Mouse (Mus musculus): ENCODE data around the gene Prss16. TPM values are rescaled to one million over a fixed set of nuclear protein-coding genes. Genes with fewer than 3 reads are reported as not detected.

Prss16 gene
- 0.24 and 0.66 TPM in 2 replicates for polyA plus RNA-seq (2014; fragmentation: Nextera tagmentation; extraction: Ambion mirVana)

GRCm38 (mm10) chr13:22009642-22010041 is at the start of gene Prss16:
Prss16 (minus strand) TSS chr13:22009742.
- Histone ChIP-seq H3K27ac (ENCODE audit: low read depth, low read length) (no peak within 1 kb of the TSS), H3K4me3 (ENCODE audit: low read depth, low read length) (no peak within 1 kb of the TSS), H3K4me2 (no peak within 1 kb of the TSS), H3K9ac (ENCODE audit: low read depth, low read length) (no peak within 1 kb of the TSS), H3K27me3 (ENCODE audit: control insufficient read depth, insufficient read depth, low read length) (peaks cover 85% of the 10 kb centered on the region), H3K9me3 (replicated peaks; ENCODE audit: control insufficient read depth, low read length) (no peaks in the 10 kb centered on the region), H3K36me3 (ENCODE audit: control insufficient read depth, insufficient read depth, low read length) (no peaks in the 10 kb centered on the region), H3K4me1 (ENCODE audit: control insufficient read depth, insufficient read depth, low read length) (peaks cover 17% of the 10 kb centered on the region)
- WGBS (ENCODE audit: insufficient replicate concordance): 43% methylated on average over 7 of the region's 7 CpGs
- ATAC-seq (replicated peaks; ENCODE audit: insufficient number of reproducible peaks, low FRiP score, low TSS enrichment): no peak

GRCm38 (mm10) chr13:22053754-22054153 is 44.2 kb upstream of the Prss16 start:
- H3K9me3 ChIP-seq (replicated peaks; ENCODE audit: control insufficient read depth, low read length): no peaks in the 10 kb centered on the region
- H3K4me2 ChIP-seq: no peak overlapping the region
- H3K27me3 ChIP-seq (ENCODE audit: control insufficient read depth, insufficient read depth, low read length): no peaks in the 10 kb centered on the region
- H3K4me3 ChIP-seq (ENCODE audit: low read depth, low read length): no peak overlapping the region
- no peak overlapping the region for H3K9ac ChIP-seq (ENCODE audit: low read depth, low read length)
- no peaks in the 10 kb centered on the region for H3K36me3 ChIP-seq (ENCODE audit: control insufficient read depth, insufficient read depth, low read length)
- no peak overlapping the region for H3K27ac ChIP-seq (ENCODE audit: low read depth, low read length)
- H3K4me1 ChIP-seq (ENCODE audit: control insufficient read depth, insufficient read depth, low read length): 0 out of 2 replicates have a peak, but pooled peaks cover 3% of the 10 kb centered on the region
- ATAC-seq (replicated peaks; ENCODE audit: insufficient number of reproducible peaks, low FRiP score, low TSS enrichment): no peak
- 88% methylated on average over 1 of the region's 1 CpGs for WGBS (ENCODE audit: insufficient replicate concordance)

- no peaks in the 10 kb centered on the region for H3K27me3 ChIP-seq (ENCODE audit: control insufficient read depth, insufficient read depth, low read length)
- H3K36me3 ChIP-seq (ENCODE audit: control insufficient read depth, insufficient read depth, low read length): no peaks in the 10 kb centered on the region
- peak overlapping the region; percentile 76 for H3K9ac ChIP-seq (ENCODE audit: low read depth, low read length)
- 0 out of 2 replicates have a peak, but pooled peaks cover 3% of the 10 kb centered on the region for H3K4me1 ChIP-seq (ENCODE audit: control insufficient read depth, insufficient read depth, low read length)
- 11% methylated on average over 5 of the region's 5 CpGs for WGBS (ENCODE audit: insufficient replicate concordance)
- H3K4me2 ChIP-seq: peak overlapping the region; percentile 74
- peak overlapping the region; percentile 85 for H3K27ac ChIP-seq (ENCODE audit: low read depth, low read length)
- peak overlapping the region; percentile 60 for H3K4me3 ChIP-seq (ENCODE audit: low read depth, low read length)
- ATAC-seq (replicated peaks; ENCODE audit: insufficient number of reproducible peaks, low FRiP score, low TSS enrichment): no peak
- no peaks in the 10 kb centered on the region for H3K9me3 ChIP-seq (replicated peaks; ENCODE audit: control insufficient read depth, low read length)
These were observed 41.9 kb upstream of the Prss16 start for GRCm38 (mm10) chr13:22051523-22051859.

GRCm38 (mm10) chr13:22050591-22051522 is 41.3 kb upstream of the Prss16 start:
- peak overlapping the region; percentile 85 for H3K27ac ChIP-seq (ENCODE audit: low read depth, low read length)
- WGBS (ENCODE audit: insufficient replicate concordance): under 1% methylated on average over 52 of the region's 52 CpGs
- peak overlapping the region; percentile 76 for H3K9ac ChIP-seq (ENCODE audit: low read depth, low read length)
- 0 out of 2 replicates have a peak, but pooled peaks cover 3% of the 10 kb centered on the region for H3K4me1 ChIP-seq (ENCODE audit: control insufficient read depth, insufficient read depth, low read length)
- H3K4me3 ChIP-seq (ENCODE audit: low read depth, low read length): peak overlapping the region; percentile 60
- no peaks in the 10 kb centered on the region for H3K36me3 ChIP-seq (ENCODE audit: control insufficient read depth, insufficient read depth, low read length)
- peak overlapping the region; percentile 74 for H3K4me2 ChIP-seq
- peak; percentile 96 for ATAC-seq (replicated peaks; ENCODE audit: insufficient number of reproducible peaks, low FRiP score, low TSS enrichment)
- H3K9me3 ChIP-seq (replicated peaks; ENCODE audit: control insufficient read depth, low read length): no peaks in the 10 kb centered on the region
- no peaks in the 10 kb centered on the region for H3K27me3 ChIP-seq (ENCODE audit: control insufficient read depth, insufficient read depth, low read length)

- Histone ChIP-seq H3K4me3 (ENCODE audit: low read depth, low read length) (peak overlapping the region; percentile 60), H3K4me2 (peak overlapping the region; percentile 74), H3K9ac (ENCODE audit: low read depth, low read length) (peak overlapping the region; percentile 49; the same call in 1 of the 2 replicates), H3K4me1 (ENCODE audit: control insufficient read depth, insufficient read depth, low read length) (0 out of 2 replicates have a peak, but pooled peaks cover 3% of the 10 kb centered on the region), H3K27ac (ENCODE audit: low read depth, low read length) (peak overlapping the region; percentile 85), H3K36me3 (ENCODE audit: control insufficient read depth, insufficient read depth, low read length) (no peaks in the 10 kb centered on the region), H3K27me3 (ENCODE audit: control insufficient read depth, insufficient read depth, low read length) (no peaks in the 10 kb centered on the region), H3K9me3 (replicated peaks; ENCODE audit: control insufficient read depth, low read length) (no peaks in the 10 kb centered on the region)
- 1% methylated on average over 14 of the region's 14 CpGs for WGBS (ENCODE audit: insufficient replicate concordance)
- 0 out of 2 replicates have a peak, but pooled peaks have one; percentile 5 for ATAC-seq (replicated peaks; ENCODE audit: insufficient number of reproducible peaks, low FRiP score, low TSS enrichment)
These were observed 40.3 kb upstream of the Prss16 start for GRCm38 (mm10) chr13:22049737-22050440.

GRCm38 (mm10) chr13:22049041-22049440 is 39.5 kb upstream of the Prss16 start:
- WGBS (ENCODE audit: insufficient replicate concordance): 81% methylated on average over 2 of the region's 2 CpGs
- no peak for ATAC-seq (replicated peaks; ENCODE audit: insufficient number of reproducible peaks, low FRiP score, low TSS enrichment)
- H3K9ac ChIP-seq (ENCODE audit: low read depth, low read length): no peak overlapping the region

GRCm38 (mm10) chr13:22045311-22045710 is 35.8 kb upstream of the Prss16 start:
- no peaks in the 10 kb centered on the region for H3K9me3 ChIP-seq (replicated peaks; ENCODE audit: control insufficient read depth, low read length)
- 45% methylated on average over 2 of the region's 2 CpGs for WGBS (ENCODE audit: insufficient replicate concordance)
- peaks cover 9% of the 10 kb centered on the region for H3K4me1 ChIP-seq (ENCODE audit: control insufficient read depth, insufficient read depth, low read length)
- H3K36me3 ChIP-seq (ENCODE audit: control insufficient read depth, insufficient read depth, low read length): no peaks in the 10 kb centered on the region
- H3K4me2 ChIP-seq: no peak overlapping the region
- H3K4me3 ChIP-seq (ENCODE audit: low read depth, low read length): no peak overlapping the region
- ATAC-seq (replicated peaks; ENCODE audit: insufficient number of reproducible peaks, low FRiP score, low TSS enrichment): no peak
- no peak overlapping the region for H3K9ac ChIP-seq (ENCODE audit: low read depth, low read length)
- H3K27ac ChIP-seq (ENCODE audit: low read depth, low read length): no peak overlapping the region
- no peaks in the 10 kb centered on the region for H3K27me3 ChIP-seq (ENCODE audit: control insufficient read depth, insufficient read depth, low read length)

More at GRCm38 (mm10) chr13:22049041-22049440, 39.5 kb upstream of the Prss16 start:
- H3K9me3 ChIP-seq (replicated peaks; ENCODE audit: control insufficient read depth, low read length): no peaks in the 10 kb centered on the region
- H3K27ac ChIP-seq (ENCODE audit: low read depth, low read length): no peak overlapping the region
- no peak overlapping the region for H3K4me2 ChIP-seq
- no peak overlapping the region for H3K4me3 ChIP-seq (ENCODE audit: low read depth, low read length)
- no peaks in the 10 kb centered on the region for H3K27me3 ChIP-seq (ENCODE audit: control insufficient read depth, insufficient read depth, low read length)
- H3K36me3 ChIP-seq (ENCODE audit: control insufficient read depth, insufficient read depth, low read length): no peaks in the 10 kb centered on the region
- 0 out of 2 replicates have a peak, but pooled peaks cover 3% of the 10 kb centered on the region for H3K4me1 ChIP-seq (ENCODE audit: control insufficient read depth, insufficient read depth, low read length)

- no peaks in the 10 kb centered on the region for H3K36me3 ChIP-seq (ENCODE audit: control insufficient read depth, insufficient read depth, low read length)
- no peak overlapping the region for H3K27ac ChIP-seq (ENCODE audit: low read depth, low read length)
- H3K9me3 ChIP-seq (replicated peaks; ENCODE audit: control insufficient read depth, low read length): no peaks in the 10 kb centered on the region
- 85% methylated on average over 6 of the region's 6 CpGs for WGBS (ENCODE audit: insufficient replicate concordance)
- H3K27me3 ChIP-seq (ENCODE audit: control insufficient read depth, insufficient read depth, low read length): no peaks in the 10 kb centered on the region
- H3K4me2 ChIP-seq: peak overlapping the region; percentile 66
- H3K4me1 ChIP-seq (ENCODE audit: control insufficient read depth, insufficient read depth, low read length): peaks cover 13% of the 10 kb centered on the region
- no peak for ATAC-seq (replicated peaks; ENCODE audit: insufficient number of reproducible peaks, low FRiP score, low TSS enrichment)
- H3K4me3 ChIP-seq (ENCODE audit: low read depth, low read length): peak overlapping the region; percentile 34; the same call in 1 of the 2 replicates
- H3K9ac ChIP-seq (ENCODE audit: low read depth, low read length): no peak overlapping the region
These were observed 35.1 kb upstream of the Prss16 start for GRCm38 (mm10) chr13:22044432-22045155.

All from heart, embryonic 11.5 days (tissue).